Mouse (Mus musculus): Measurements from ENCODE around the gene Cbr1. TPM values are rescaled to one million over a fixed set of nuclear protein-coding genes. Genes with fewer than 3 reads are reported as not detected.

Gene Cbr1
- polyA plus RNA-seq (2016; fragmentation: Nextera tagmentation; extraction: Ambion mirVana), result 137 and 138 TPM in 2 replicates

DNA sequence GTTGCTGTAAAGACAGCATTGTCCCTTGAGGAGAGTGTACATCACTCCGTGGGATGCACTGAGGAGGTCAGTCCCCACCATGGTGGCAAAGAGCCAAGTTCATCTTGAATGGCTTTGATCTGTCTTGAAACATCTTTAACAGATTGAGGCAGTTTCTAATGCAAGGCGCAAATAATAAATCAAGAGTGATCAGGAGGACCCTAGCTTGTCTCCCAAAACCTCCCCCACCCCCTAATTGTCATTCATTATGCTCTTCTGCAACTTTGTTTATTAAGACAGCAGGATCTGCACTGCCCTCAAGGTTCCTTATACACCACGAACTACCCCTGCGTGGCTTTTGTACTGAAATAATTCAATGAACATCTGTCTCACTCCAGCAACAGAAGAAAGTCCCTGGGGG, at the start of gene Cbr1:
Gene Cbr1, plus strand, starts transcription at position 301 of the 400 bp plus-strand sequence.
- Histone ChIP-seq H3K36me3 (peaks cover 18% of the 10 kb centered on the region), H3K27me3 (no peaks in the 10 kb centered on the region), H3K9ac (replicated peaks) (no peak within 1 kb of the TSS), H3K27ac (no peak within 1 kb of the TSS), H3K9me3 (no peaks in the 10 kb centered on the region), H3K4me1 (replicated peaks) (peaks cover 26% of the 10 kb centered on the region), H3K4me2 (peak within 1 kb of the TSS; percentile 81), H3K4me3 (replicated peaks) (peak within 1 kb of the TSS; percentile 58)
- no peak for ATAC-seq (ENCODE audit: insufficient number of reproducible peaks, insufficient read depth, low FRiP score, low TSS enrichment, low read depth)
- WGBS, result 63% methylated on average over 4 of the region's 4 CpGs

DNA sequence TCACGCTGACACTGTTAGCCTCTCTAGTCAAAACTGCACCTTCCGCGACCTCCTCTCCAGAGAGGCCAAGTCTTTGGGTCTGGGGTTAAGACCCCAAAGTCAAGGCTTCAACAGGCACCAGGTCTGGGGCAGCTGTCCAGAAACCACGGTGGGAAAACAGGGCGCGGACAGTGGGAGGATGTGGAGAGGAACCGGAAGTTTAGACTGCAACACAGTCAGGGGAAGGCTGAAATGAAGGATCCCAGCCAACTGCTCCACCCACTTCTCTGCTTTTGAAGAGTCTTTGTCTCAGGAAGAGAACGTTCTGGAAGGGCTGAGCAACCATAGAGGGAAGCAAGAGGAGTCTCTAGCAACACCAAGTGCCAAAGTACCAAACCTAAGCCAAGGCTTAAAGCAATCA, 48.0 kb upstream of the Cbr1 start:
- H3K4me1 ChIP-seq (replicated peaks), result peaks cover 25% of the 10 kb centered on the region
- no peak for ATAC-seq (ENCODE audit: insufficient number of reproducible peaks, insufficient read depth, low FRiP score, low TSS enrichment, low read depth)
- peaks cover 3% of the 10 kb centered on the region; the same call in 1 of the 2 replicates for H3K27me3 ChIP-seq
- peak overlapping the region; percentile 44; the same call in 1 of the 2 replicates for H3K4me2 ChIP-seq
- H3K9me3 ChIP-seq, result no peaks in the 10 kb centered on the region
- no peaks in the 10 kb centered on the region for H3K36me3 ChIP-seq
- no peak overlapping the region for H3K4me3 ChIP-seq (replicated peaks)
- no peak overlapping the region for H3K27ac ChIP-seq
- H3K9ac ChIP-seq (replicated peaks), result no peak overlapping the region
- WGBS, result 67% methylated on average over 8 of the region's 8 CpGs

DNA sequence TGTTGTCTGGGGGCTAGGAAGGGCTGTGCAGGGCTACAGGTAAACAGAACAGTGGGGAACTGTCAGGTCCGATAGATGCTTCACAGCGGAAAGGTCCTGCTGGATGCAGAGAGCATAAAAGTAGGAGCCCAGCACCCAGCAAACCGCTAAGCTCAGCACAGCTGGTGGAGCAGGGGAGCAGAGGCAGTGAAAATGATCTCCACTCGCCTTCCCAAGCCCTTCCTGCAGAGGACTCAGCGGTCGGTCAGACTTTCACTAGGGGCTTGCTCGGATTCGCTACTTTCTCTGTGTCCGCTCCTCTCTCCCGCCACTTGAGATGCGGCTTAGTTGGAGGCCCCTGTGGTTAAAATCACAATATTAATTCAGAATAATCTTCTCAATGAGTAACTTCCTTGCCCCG, 47.2 kb upstream of the Cbr1 start:
- peaks cover 22% of the 10 kb centered on the region for H3K4me1 ChIP-seq (replicated peaks)
- peak overlapping the region; percentile 44 for H3K4me2 ChIP-seq
- no peaks in the 10 kb centered on the region for H3K36me3 ChIP-seq
- no peak overlapping the region for H3K9ac ChIP-seq (replicated peaks)
- H3K9me3 ChIP-seq, result no peaks in the 10 kb centered on the region
- 0 out of 2 replicates have a peak overlapping the region, but pooled peaks have one; percentile 2 for H3K4me3 ChIP-seq (replicated peaks)
- no peak for ATAC-seq (ENCODE audit: insufficient number of reproducible peaks, insufficient read depth, low FRiP score, low TSS enrichment, low read depth)
- H3K27ac ChIP-seq, result no peak overlapping the region
- H3K27me3 ChIP-seq, result peaks cover 9% of the 10 kb centered on the region; the same call in 1 of the 2 replicates
- WGBS, result 6% methylated on average over 12 of the region's 12 CpGs

DNA sequence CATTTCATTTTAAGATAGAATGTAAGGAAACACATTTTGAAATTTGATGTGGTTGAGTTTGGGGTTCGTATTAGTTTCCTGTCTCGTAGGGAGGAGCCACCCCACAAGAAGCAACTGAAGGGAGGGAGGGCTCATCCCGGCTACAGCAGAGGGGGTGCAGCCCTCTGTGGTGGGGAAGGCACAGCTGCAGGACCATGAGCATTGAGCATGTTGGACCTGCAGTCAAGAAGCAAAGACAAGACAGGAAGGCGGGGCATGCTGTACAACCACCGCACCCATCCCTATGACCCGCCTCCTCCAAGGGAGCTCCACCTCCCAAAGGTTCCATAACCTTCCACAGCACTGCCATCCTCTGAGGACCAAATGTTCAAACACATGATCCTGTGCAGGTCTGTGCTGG, 33.3 kb upstream of the Cbr1 start:
- Histone ChIP-seq H3K4me1 (replicated peaks) (peaks cover 13% of the 10 kb centered on the region), H3K9me3 (no peaks in the 10 kb centered on the region), H3K4me3 (replicated peaks) (no peak overlapping the region), H3K4me2 (no peak overlapping the region), H3K27ac (no peak overlapping the region), H3K27me3 (peaks cover 5% of the 10 kb centered on the region; the same call in 1 of the 2 replicates), H3K9ac (replicated peaks) (no peak overlapping the region), H3K36me3 (no peaks in the 10 kb centered on the region)
- 96% methylated on average over 6 of the region's 6 CpGs for WGBS
- ATAC-seq (ENCODE audit: insufficient number of reproducible peaks, insufficient read depth, low FRiP score, low TSS enrichment, low read depth), result no peak

DNA sequence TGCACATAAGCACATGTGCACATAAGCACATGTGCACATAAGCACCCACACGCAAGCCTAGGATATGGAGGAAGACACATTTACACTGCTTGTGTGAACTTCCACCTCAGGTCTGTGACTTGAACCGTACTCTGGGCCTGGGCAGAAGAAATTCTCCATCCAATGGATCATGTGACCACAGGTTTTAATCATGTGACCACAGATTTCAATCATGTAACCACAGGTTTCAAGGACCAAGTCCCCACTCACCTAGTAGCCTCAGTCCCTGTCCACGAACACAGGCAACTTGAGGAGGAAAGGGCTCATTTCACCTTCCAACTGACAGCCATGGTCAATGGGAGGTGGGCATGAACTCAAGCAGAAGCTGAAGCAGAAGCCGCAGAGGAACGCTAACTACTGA, 32.2 kb upstream of the Cbr1 start:
- no peaks in the 10 kb centered on the region for H3K36me3 ChIP-seq

DNA sequence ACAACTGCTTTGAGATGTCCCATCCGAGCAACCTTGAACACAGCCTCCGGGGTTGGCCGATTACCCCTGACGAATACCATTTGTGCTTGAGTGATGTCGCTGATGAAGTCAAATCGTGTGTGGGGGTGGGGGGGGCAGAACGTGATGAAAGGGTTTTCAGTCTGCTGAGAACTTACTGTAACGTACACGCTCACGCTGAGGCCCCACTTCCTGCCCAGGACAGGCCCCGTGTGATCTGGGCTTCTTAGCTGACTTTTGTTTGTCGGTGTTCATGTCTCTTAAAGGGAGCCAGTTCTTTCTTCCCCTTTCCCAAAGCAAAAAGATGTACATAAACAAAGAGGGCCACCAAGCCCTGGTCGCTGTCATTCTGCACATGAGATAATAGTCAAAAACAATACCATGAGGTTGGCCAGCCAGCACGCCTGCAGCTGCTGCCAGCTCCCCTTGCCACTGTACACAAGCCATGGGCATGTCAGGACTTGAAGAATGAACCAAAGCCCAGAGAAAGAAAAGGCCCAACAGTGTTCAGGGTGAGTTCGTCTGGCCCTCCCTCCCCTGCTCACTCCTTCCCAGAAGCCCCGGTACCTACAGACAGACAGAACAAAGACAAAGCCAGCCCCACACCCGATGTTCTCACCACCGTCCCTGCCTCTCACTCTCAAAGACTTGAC, 31.0 kb upstream of the Cbr1 start:
- Histone ChIP-seq H3K9ac (replicated peaks) (no peak overlapping the region), H3K4me1 (replicated peaks) (peaks cover 13% of the 10 kb centered on the region), H3K27me3 (peaks cover 5% of the 10 kb centered on the region), H3K27ac (no peak overlapping the region), H3K4me2 (no peak overlapping the region), H3K36me3 (no peaks in the 10 kb centered on the region), H3K4me3 (replicated peaks) (no peak overlapping the region), H3K9me3 (no peaks in the 10 kb centered on the region)
- no peak for ATAC-seq (ENCODE audit: insufficient number of reproducible peaks, insufficient read depth, low FRiP score, low TSS enrichment, low read depth)
- 61% methylated on average over 18 of the region's 18 CpGs for WGBS

More for the DNA sequence above, 32.2 kb upstream of the Cbr1 start:
- Histone ChIP-seq H3K27me3 (peaks cover 5% of the 10 kb centered on the region), H3K9ac (replicated peaks) (no peak overlapping the region), H3K4me2 (no peak overlapping the region), H3K9me3 (no peaks in the 10 kb centered on the region), H3K4me1 (replicated peaks) (peaks cover 13% of the 10 kb centered on the region), H3K4me3 (replicated peaks) (no peak overlapping the region), H3K27ac (no peak overlapping the region)
- no peak for ATAC-seq (ENCODE audit: insufficient number of reproducible peaks, insufficient read depth, low FRiP score, low TSS enrichment, low read depth)
- WGBS, result 93% methylated on average over 5 of the region's 5 CpGs

DNA sequence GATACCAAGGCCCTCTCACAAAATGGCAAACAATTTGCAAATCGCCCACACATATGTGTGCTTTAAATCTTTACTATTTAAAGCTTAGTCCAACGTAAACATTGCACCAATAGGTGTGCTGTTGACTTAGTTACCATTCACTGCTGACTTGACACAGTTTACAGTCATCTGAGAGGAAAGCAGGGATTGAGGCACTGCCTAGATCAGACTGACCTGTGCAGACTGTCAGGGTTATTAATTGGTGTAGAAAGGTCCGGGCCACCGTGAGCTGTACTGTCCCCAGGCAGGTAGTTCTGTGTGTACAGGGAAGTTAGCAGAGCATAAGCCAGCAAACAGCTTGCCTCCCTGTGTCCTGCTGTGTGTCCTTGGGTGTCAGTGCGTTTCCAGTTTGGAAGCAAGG, 30.1 kb upstream of the Cbr1 start:
- Histone ChIP-seq H3K36me3 (no peaks in the 10 kb centered on the region), H3K4me3 (replicated peaks) (no peak overlapping the region), H3K4me2 (no peak overlapping the region), H3K4me1 (replicated peaks) (peaks cover 13% of the 10 kb centered on the region), H3K9me3 (no peaks in the 10 kb centered on the region), H3K9ac (replicated peaks) (no peak overlapping the region), H3K27ac (no peak overlapping the region), H3K27me3 (peaks cover 5% of the 10 kb centered on the region)
- ATAC-seq (ENCODE audit: insufficient number of reproducible peaks, insufficient read depth, low FRiP score, low TSS enrichment, low read depth), result no peak
- 79% methylated on average over 5 of the region's 5 CpGs for WGBS

DNA sequence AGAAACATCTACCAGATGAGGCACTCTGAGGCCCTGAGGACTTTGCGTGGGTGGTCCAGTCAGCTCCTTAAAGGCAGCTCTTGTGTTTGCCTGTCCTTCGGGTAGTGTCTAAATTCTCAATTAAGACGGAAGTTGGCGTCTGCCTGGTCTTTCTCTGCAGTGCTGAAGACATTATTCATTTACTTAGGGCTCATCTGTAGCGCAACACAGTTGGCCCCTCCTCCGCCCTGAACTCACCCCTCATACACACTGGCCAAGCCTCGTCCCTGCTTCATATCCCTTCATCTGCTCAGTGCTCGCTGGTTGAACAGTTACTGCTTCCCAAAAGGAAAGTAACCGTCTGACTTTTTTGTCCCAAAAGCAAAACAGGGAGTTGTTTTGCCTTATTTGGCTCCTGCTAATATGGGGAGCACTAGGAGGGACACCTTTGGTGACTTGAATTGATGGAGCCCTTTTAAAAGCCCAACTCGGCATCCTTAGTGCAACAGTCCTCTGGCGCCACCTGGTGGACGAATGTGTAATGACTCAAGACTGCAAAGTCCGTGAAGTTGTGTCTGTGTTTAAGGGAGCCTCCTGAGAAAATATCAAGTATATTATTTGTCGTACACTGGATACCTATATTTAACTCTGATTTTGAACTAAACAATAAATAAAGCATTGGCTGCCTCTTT, 29.1 kb upstream of the Cbr1 start:
- H3K9ac ChIP-seq (replicated peaks), result no peak overlapping the region
- 37% methylated on average over 14 of the region's 14 CpGs for WGBS
- ATAC-seq (ENCODE audit: insufficient number of reproducible peaks, insufficient read depth, low FRiP score, low TSS enrichment, low read depth), result no peak
- H3K9me3 ChIP-seq, result no peaks in the 10 kb centered on the region
- H3K4me1 ChIP-seq (replicated peaks), result peaks cover 13% of the 10 kb centered on the region
- no peaks in the 10 kb centered on the region for H3K36me3 ChIP-seq
- H3K27me3 ChIP-seq, result peaks cover 5% of the 10 kb centered on the region
- no peak overlapping the region for H3K27ac ChIP-seq
- no peak overlapping the region for H3K4me3 ChIP-seq (replicated peaks)
- H3K4me2 ChIP-seq, result no peak overlapping the region

DNA sequence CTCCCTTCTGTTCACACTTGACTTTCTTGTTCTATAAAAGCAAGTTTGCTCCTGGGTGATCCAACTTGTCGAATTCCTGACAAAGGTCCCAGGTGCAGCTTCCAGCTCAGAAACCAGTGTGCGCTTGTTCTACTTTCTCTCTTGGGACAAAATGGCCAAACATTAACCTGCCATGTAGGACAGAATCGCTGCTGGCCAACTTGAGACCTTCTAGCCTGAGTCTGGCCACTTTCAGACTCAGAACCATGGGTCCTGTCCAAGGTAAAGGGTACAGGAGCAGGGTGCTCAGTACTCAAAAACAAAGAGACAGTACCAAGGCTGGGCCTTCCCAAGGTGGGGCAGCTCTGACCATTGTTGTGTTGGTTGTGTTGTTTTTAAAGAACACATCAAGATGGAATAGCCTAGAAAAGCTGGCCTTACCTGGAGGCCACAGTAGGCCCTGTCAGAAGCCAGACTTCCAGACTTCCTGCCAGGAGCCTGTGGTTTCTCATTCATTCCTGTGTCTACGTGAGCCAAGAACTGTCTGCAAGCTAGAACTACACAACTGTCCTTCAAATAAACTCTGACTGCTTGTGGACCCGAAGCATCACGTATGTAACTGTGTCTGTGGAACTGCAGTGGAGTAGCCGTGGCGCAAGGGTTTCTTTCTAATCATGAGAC, 27.2 kb upstream of the Cbr1 start:
- ATAC-seq (ENCODE audit: insufficient number of reproducible peaks, insufficient read depth, low FRiP score, low TSS enrichment, low read depth), result no peak
- H3K4me2 ChIP-seq, result no peak overlapping the region
- H3K4me1 ChIP-seq (replicated peaks), result peaks cover 13% of the 10 kb centered on the region
- no peak overlapping the region for H3K9ac ChIP-seq (replicated peaks)
- no peak overlapping the region for H3K27ac ChIP-seq
- no peak overlapping the region for H3K4me3 ChIP-seq (replicated peaks)
- WGBS, result 87% methylated on average over 8 of the region's 8 CpGs
- H3K27me3 ChIP-seq, result peaks cover 5% of the 10 kb centered on the region
- no peaks in the 10 kb centered on the region for H3K36me3 ChIP-seq
- no peaks in the 10 kb centered on the region for H3K9me3 ChIP-seq

DNA sequence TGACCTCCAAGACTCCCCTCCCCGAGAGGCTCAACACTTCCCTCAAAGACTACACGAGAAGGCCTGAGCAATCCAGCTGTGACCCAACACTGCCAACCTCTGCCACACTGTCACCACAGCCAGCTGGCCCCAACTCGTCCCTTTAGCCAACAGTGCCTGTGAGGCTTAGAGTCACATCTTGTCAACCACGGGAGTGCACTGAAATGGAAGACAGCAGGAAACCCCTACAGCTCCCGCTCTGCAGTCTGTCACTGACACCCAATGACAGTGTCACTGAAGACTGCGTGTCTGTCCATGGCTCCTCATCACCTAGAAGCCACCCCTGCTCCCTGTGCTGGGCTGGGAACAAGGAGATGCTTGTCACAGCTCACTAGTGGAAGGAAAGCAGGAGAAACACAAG, 24.5 kb upstream of the Cbr1 start:
- H3K9ac ChIP-seq (replicated peaks), result no peak overlapping the region
- H3K4me2 ChIP-seq, result no peak overlapping the region
- H3K4me1 ChIP-seq (replicated peaks), result no peaks in the 10 kb centered on the region; the same call in 1 of the 2 replicates
- peaks cover 4% of the 10 kb centered on the region; the same call in 1 of the 2 replicates for H3K27me3 ChIP-seq
- H3K9me3 ChIP-seq, result no peaks in the 10 kb centered on the region
- no peak for ATAC-seq (ENCODE audit: insufficient number of reproducible peaks, insufficient read depth, low FRiP score, low TSS enrichment, low read depth)
- H3K4me3 ChIP-seq (replicated peaks), result no peak overlapping the region
- WGBS, result 40% methylated on average over 6 of the region's 6 CpGs
- no peak overlapping the region for H3K27ac ChIP-seq
- peaks cover 21% of the 10 kb centered on the region for H3K36me3 ChIP-seq

DNA sequence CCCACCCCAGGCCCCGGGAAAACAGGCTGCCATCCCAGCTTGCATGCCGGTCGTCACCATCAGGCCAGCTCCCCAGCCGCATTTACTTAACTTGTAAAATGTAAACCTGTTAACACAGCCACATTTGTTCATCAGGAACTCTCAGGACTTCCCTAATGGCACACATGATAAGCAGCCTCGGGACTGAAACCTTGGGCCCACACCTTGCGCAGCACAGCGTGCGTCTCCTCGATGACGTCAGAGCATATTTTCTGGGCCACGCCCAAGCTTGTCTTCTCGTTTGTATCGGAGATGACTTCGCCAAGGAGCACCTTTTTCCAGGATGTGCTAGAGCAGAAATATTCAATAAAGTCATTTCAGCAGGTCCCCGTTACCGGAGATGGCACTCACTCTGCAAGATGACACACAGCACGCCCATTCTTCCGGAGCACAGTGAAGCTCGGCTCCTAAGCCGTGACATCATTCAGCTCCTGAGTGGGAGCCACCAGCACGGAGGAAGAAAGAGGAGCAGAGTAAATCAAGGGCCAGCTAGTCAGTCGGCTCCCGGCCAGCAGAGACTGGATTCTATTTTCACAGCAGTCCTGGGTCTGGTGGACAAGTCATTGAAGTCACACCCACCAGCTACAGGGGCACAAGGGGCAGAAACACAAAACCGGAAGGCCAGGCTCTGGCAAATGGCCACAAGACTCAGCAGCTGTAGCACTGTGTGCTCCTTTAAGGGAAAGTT, 20.5 kb upstream of the Cbr1 start:
- ATAC-seq (ENCODE audit: insufficient number of reproducible peaks, insufficient read depth, low FRiP score, low TSS enrichment, low read depth), result no peak
- 88% methylated on average over 24 of the region's 24 CpGs for WGBS

More for the DNA sequence above, 20.5 kb upstream of the Cbr1 start:
- no peak overlapping the region for H3K9ac ChIP-seq (replicated peaks)
- no peak overlapping the region for H3K4me3 ChIP-seq (replicated peaks)
- 0 out of 2 replicates have a peak, but pooled peaks cover 4% of the 10 kb centered on the region for H3K4me1 ChIP-seq (replicated peaks)
- no peak overlapping the region for H3K4me2 ChIP-seq
- no peaks in the 10 kb centered on the region for H3K27me3 ChIP-seq
- H3K27ac ChIP-seq, result no peak overlapping the region
- no peaks in the 10 kb centered on the region for H3K9me3 ChIP-seq
- peaks cover 45% of the 10 kb centered on the region for H3K36me3 ChIP-seq
